Mouse (Mus musculus): ENCODE data around the gene Spdl1. TPM values are rescaled to one million over a fixed set of nuclear protein-coding genes. Genes with fewer than 3 reads are reported as not detected.

The Spdl1 gene
- total and polyA plus RNA-seq, 3 experiments = 45.2 to 72.8 (median 61.1) TPM

DNA sequence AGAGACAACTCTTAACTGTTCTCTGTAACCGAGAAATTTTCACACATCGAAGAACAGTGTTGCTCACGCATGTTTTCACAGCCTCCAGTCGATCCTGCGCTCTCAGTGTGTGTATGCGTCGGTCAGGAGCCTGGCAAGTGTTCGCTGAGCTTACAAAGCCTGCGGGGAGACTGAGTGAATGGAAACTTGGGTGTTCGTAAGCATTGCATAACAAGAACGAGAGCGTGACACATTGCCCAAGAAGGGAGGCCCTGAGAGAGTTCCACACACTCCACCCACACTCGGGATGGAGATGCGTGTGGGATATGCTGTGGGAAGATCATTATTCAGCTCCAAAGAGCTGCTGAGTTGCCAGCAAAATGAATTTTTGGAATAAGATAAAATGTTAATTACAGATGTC, 31.7 kb upstream of the Spdl1 start:
- dilution Hi-C loops (cut with MboI; ENCODE audit: extremely low pct_ligation_motif_present, extremely low pct_unique_long_range_greater_than_20kb, low sequenced_read_pairs) = no loop called here

DNA sequence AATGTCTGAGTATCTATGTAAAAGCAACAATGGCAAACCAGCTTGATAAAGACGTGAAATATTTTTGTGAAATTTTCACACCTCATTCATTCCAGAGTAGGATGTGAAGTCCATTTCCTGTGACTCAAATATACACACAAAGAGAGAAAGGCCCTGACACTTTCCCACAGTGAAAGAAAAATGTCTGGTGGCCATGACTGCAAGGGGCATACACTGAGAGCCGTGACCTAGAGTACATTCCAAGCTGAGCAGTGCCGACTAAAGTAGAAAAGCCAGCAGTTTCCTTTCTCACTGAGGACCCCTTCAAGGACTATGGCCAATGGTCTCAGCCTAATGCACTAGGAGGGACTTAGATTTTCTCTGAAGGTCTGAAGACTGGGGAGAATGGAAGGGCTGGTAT, 23.2 kb upstream of the Spdl1 start:
- Histone ChIP-seq H3K79me2 (replicated peaks; ENCODE audit: control insufficient read depth, extremely low read depth, insufficient read depth, poor library complexity, severe bottlenecking) (no peaks in the 10 kb centered on the region), H3K27ac (ENCODE audit: insufficient read depth, low read depth) (no peak overlapping the region), H3K4me1 (ENCODE audit: control insufficient read depth in 1 of 2, insufficient read depth in 2 of 2) (peaks cover 0 to 10% of the 10 kb centered on the region in 2 experiments; a peak in 2 of 4 replicates), H3K27me3 (replicated peaks) (peaks cover 2% of the 10 kb centered on the region), H3K36me3 (replicated peaks in 1 of 2; ENCODE audit: control insufficient read depth in 1 of 2, insufficient read depth in 1 of 2, low read length in 1 of 2) (no peaks in the 10 kb centered on the region), H3K9ac (ENCODE audit: insufficient read depth, low read depth) (no peak overlapping the region), H3K4me3 (replicated peaks in 1 of 3; ENCODE audit: low read depth in 2 of 3, low read length in 2 of 3, poor library complexity in 1 of 3) (no peak overlapping the region), H3K9me3 (replicated peaks; ENCODE audit: low read length) (no peaks in the 10 kb centered on the region), H3K4me2 (ENCODE audit: insufficient read depth, low read depth, poor library complexity, severe bottlenecking) (no peak overlapping the region)
- dilution Hi-C loops (cut with MboI; ENCODE audit: extremely low pct_ligation_motif_present, extremely low pct_unique_long_range_greater_than_20kb, low sequenced_read_pairs) (no loop called here), in situ Hi-C loops (cut with MboI; ENCODE audit: low pct_ligation_motif_present, low pct_unique_long_range_greater_than_20kb, low sequenced_read_pairs) (no loop called here)
- TF ChIP-seq MEF2A (IDR thresholded peaks at IDR 0.05; ENCODE audit: borderline replicate concordance, low read depth, low read length) (no peak), BHLHE40 (IDR thresholded peaks at IDR 0.05; ENCODE audit: low read depth, low read length) (no peak)
- no peak for DNase-seq (ENCODE audit: extremely low read depth)

More for the DNA sequence above, 31.7 kb upstream of the Spdl1 start:
- Histone ChIP-seq H3K36me3 (replicated peaks in 1 of 2; ENCODE audit: control insufficient read depth in 1 of 2, insufficient read depth in 1 of 2, low read length in 1 of 2) (no peaks in the 10 kb centered on the region), H3K27me3 (replicated peaks) (no peaks in the 10 kb centered on the region), H3K4me3 (replicated peaks in 1 of 3; ENCODE audit: low read depth in 2 of 3, low read length in 2 of 3, poor library complexity in 1 of 3) (no peak overlapping the region), H3K79me2 (replicated peaks; ENCODE audit: control insufficient read depth, extremely low read depth, insufficient read depth, poor library complexity, severe bottlenecking) (no peaks in the 10 kb centered on the region), H3K9ac (ENCODE audit: insufficient read depth, low read depth) (no peak overlapping the region), H3K9me3 (replicated peaks; ENCODE audit: low read length) (no peaks in the 10 kb centered on the region), H3K27ac (ENCODE audit: insufficient read depth, low read depth) (no peak overlapping the region), H3K4me2 (ENCODE audit: insufficient read depth, low read depth, poor library complexity, severe bottlenecking) (peak overlapping the region; percentile 24; the same call in 1 of the 2 replicates), H3K4me1 (ENCODE audit: control insufficient read depth in 1 of 2, insufficient read depth in 2 of 2) (peaks cover 0 to 5% of the 10 kb centered on the region in 2 experiments; a peak in 3 of 4 replicates)
- TF ChIP-seq MEF2A (IDR thresholded peaks at IDR 0.05; ENCODE audit: borderline replicate concordance, low read depth, low read length) (no peak), ETS1 (conservative IDR thresholded peaks at IDR 0.05; ENCODE audit: low read depth, low read length) (no peak; the same call in 1 of the 2 replicates), POLR2A (IDR thresholded peaks at IDR 0.05; ENCODE audit: low read depth, low read length) (no peak), PAX5 (IDR thresholded peaks at IDR 0.05; ENCODE audit: low read length) (no peak), RCOR1 (conservative IDR thresholded peaks at IDR 0.05; ENCODE audit: low read depth, low read length) (no peak), CHD2 (IDR thresholded peaks at IDR 0.05; ENCODE audit: low read length) (no peak), ZC3H11A (IDR thresholded peaks at IDR 0.05; ENCODE audit: low read depth, low read length) (no peak), RAD21 (IDR thresholded peaks at IDR 0.05; ENCODE audit: low read depth, low read length) (no peak), E2F4 (IDR thresholded peaks at IDR 0.05; ENCODE audit: insufficient replicate concordance, low read depth, low read length) (no peak)
- in situ Hi-C loops (cut with MboI; ENCODE audit: low pct_ligation_motif_present, low pct_unique_long_range_greater_than_20kb, low sequenced_read_pairs) = no loop called here
- no peak for DNase-seq (ENCODE audit: extremely low read depth)

DNA sequence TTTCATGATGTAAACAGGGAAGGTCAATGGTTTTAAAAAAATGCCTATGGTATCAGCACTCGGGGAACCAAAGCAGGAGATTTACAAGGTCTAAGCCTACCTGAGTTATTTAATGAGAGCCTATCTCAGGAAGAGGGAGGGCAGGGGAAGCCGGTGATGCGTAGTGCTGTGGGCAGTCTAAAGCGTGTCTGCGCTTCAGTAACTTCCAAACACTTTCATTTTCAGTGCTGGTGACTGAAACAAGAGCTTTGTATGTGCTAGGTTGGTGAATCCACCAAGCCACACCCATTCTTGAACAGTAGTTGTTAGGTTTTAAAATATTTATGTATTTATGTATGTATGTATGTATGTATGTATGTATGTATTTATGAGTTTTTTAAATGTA, 12.8 kb upstream of the Spdl1 start:
- H3K4me1 ChIP-seq (ENCODE audit: control insufficient read depth in 1 of 2, insufficient read depth in 2 of 2) = peaks cover 2 to 17% of the 10 kb centered on the region in 2 experiments; a peak in 3 of 4 replicates
- peaks cover 13% of the 10 kb centered on the region for H3K27me3 ChIP-seq (replicated peaks)
- H3K4me3 ChIP-seq (replicated peaks in 1 of 3; ENCODE audit: low read depth in 2 of 3, low read length in 2 of 3, poor library complexity in 1 of 3) = peak overlapping the region in 1 of 3 experiments; percentile 17
- H3K79me2 ChIP-seq (replicated peaks; ENCODE audit: control insufficient read depth, extremely low read depth, insufficient read depth, poor library complexity, severe bottlenecking) = no peaks in the 10 kb centered on the region
- in situ Hi-C loops (cut with MboI; ENCODE audit: low pct_ligation_motif_present, low pct_unique_long_range_greater_than_20kb, low sequenced_read_pairs) = loop anchor here (25.0 kb wide), 1 partner anchor 991 kb away; the partner anchor contains the start of gene Rars
- peak; percentile 75 for DNase-seq (ENCODE audit: extremely low read depth)
- no peak overlapping the region for H3K27ac ChIP-seq (ENCODE audit: insufficient read depth, low read depth)
- no peaks in the 10 kb centered on the region for H3K9me3 ChIP-seq (replicated peaks; ENCODE audit: low read length)
- peak overlapping the region; percentile 71 for H3K4me2 ChIP-seq (ENCODE audit: insufficient read depth, low read depth, poor library complexity, severe bottlenecking)
- no peak overlapping the region for H3K9ac ChIP-seq (ENCODE audit: insufficient read depth, low read depth)
- no peaks in the 10 kb centered on the region for H3K36me3 ChIP-seq (replicated peaks in 1 of 2; ENCODE audit: control insufficient read depth in 1 of 2, insufficient read depth in 1 of 2, low read length in 1 of 2)
- TF ChIP-seq UBTF (IDR thresholded peaks at IDR 0.05; ENCODE audit: low read depth, low read length) (no peak), PAX5 (IDR thresholded peaks at IDR 0.05; ENCODE audit: low read length) (no peak), BHLHE40 (IDR thresholded peaks at IDR 0.05; ENCODE audit: low read depth, low read length) (peak; percentile 77), IRF4 (IDR thresholded peaks at IDR 0.05; ENCODE audit: low read depth, low read length) (peak; percentile 69; the same call in 1 of the 2 replicates), MAZ (IDR thresholded peaks at IDR 0.05; ENCODE audit: low read depth, low read length) (no peak), EP300 (IDR thresholded peaks at IDR 0.05; ENCODE audit: low read length) (peak; percentile 55), MEF2A (IDR thresholded peaks at IDR 0.05; ENCODE audit: borderline replicate concordance, low read depth, low read length) (0 out of 2 replicates have a peak, but pooled peaks have one; percentile 20), ETS1 (conservative IDR thresholded peaks at IDR 0.05; ENCODE audit: low read depth, low read length) (peak; percentile 39; the same call in 1 of the 2 replicates), CHD1 (IDR thresholded peaks at IDR 0.05; ENCODE audit: low read depth, low read length) (no peak), MAFK (IDR thresholded peaks at IDR 0.05; ENCODE audit: insufficient replicate concordance, low read length) (0 out of 2 replicates have a peak, but pooled peaks have one; percentile 34), TCF12 (IDR thresholded peaks at IDR 0.05; ENCODE audit: low read depth, low read length) (no peak), GABPA (IDR thresholded peaks at IDR 0.05; ENCODE audit: insufficient replicate concordance, low read depth, low read length) (no peak), MXI1 (IDR thresholded peaks at IDR 0.05; ENCODE audit: low read depth, low read length) (no peak)
- dilution Hi-C loops (cut with MboI; ENCODE audit: extremely low pct_ligation_motif_present, extremely low pct_unique_long_range_greater_than_20kb, low sequenced_read_pairs) = no loop called here

Measured in CH12.LX (cell line).